In the genomic region with DNA sequence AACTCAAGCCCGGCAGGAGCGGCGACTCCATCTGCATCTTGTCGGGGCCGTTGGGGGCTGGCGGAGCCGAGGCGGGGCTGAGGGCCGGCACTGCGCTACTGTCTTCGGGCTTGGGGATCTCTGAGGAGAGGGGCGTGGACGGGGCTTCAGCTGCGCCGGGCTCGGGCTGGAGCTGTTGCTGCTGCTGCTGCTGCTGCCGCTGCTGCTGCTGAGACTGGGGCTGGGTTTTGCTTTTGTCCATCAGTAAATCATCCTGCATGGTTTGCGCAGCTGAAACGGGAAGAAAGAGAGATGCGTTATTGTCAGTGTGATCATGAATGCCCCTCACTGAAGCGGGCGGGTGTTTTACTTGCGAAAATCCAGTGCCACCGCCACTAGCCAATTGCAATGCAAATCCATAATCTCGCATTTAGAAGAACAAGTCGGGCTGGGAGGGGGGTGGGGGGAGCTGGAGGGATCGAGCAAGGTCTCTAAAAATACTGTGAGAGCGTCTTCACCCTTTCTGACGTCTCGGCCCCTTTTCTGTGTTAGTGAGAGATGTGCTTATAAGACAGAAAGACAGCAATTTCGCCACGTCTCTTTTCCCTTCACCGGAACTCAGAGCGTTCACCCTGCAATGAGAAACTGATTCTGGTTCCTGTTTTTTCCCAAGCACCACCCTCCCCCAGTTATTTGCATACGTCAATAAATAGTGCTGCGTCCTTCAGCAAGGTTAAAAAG, we compare ENCODE assay signal across 8 mouse cellular contexts. TPM values are rescaled to one million over a fixed set of nuclear protein-coding genes. Genes with fewer than 3 reads are reported as not detected.
A peak's percentile ranks its signal among the peaks of the same experiment; 100 is the strongest.
DNase-seq lines count a peak whose midpoint lies in the region; ATAC-seq and TF ChIP-seq lines count a peak whose summit lies in the region.

No protein-coding gene starts in this region.

- 0 out of 4 replicates have a peak, but pooled peaks cover 0 to 3% of the 10 kb centered on the region in 2 experiments for H3K4me1 ChIP-seq in ES-E14 (ENCODE audit: control insufficient read depth in 2 of 2, insufficient read depth in 2 of 2, low read length in 2 of 2, poor library complexity in 1 of 2)
- H3K4me1 ChIP-seq in hindbrain, embryonic 11.5 days (replicated peaks; ENCODE audit: control insufficient read depth, insufficient read depth, low read length) = no peaks in the 10 kb centered on the region

- peak overlapping the region; percentile 66 for H3K9ac ChIP-seq in ES-E14 (ENCODE audit: insufficient read depth, low read depth, low read length, poor library complexity, severe bottlenecking)
- H3K9ac ChIP-seq in hindbrain, embryonic 11.5 days (ENCODE audit: low read depth, low read length) = peak overlapping the region; percentile 62

- no peak overlapping the region for H3K27ac ChIP-seq in ES-E14 (ENCODE audit: insufficient read depth, low read depth, low read length, poor library complexity, severe bottlenecking)
- peak overlapping the region; percentile 66 for H3K27ac ChIP-seq in hindbrain, embryonic 11.5 days (ENCODE audit: low read depth, low read length)

- H3K4me3 ChIP-seq in ES-E14 (ENCODE audit: insufficient read depth in 1 of 2, low read depth in 1 of 2, low read length in 2 of 2, poor library complexity in 1 of 2, severe bottlenecking in 1 of 2) = peak overlapping the region; percentile 65 to 71
- H3K4me3 ChIP-seq in hindbrain, embryonic 11.5 days (ENCODE audit: low read depth, low read length) = peak overlapping the region; percentile 67

- H3K27me3 ChIP-seq in hindbrain, embryonic 11.5 days (ENCODE audit: control insufficient read depth, insufficient read depth, low read length) = no peaks in the 10 kb centered on the region

- WGBS in hindbrain, embryonic 11.5 days = 0% methylated on average over 32 of the region's 36 CpGs

- peak; percentile 21 for DNase-seq in ES-E14 (ENCODE audit: low read depth, low spot score)
- DNase-seq in cerebellum, adult 18-20 months = peak; percentile 65 to 70
- peak; percentile 79 for DNase-seq in hindbrain, embryonic 11.5 days (ENCODE audit: low spot score)
- DNase-seq in layer of hippocampus, postnatal 25 days (ENCODE audit: extremely low spot score in 1 of 2, low spot score in 1 of 2) = peak; percentile 42 to 58
- DNase-seq in lung, postnatal 10 days = peak; percentile 65
- peak; percentile 71 for DNase-seq in retina, adult 2 months (ENCODE audit: low read depth, low spot score)
- DNase-seq in urinary bladder, postnatal 10 days (ENCODE audit: low spot score) = peak; percentile 10

- in situ Hi-C loops in ES-E14 (cut with MboI; ENCODE audit: low sequenced_read_pairs in 2 of 2, unreplicated experiment in 2 of 2) = no loop called here

- no peaks in the 10 kb centered on the region for H3K9me3 ChIP-seq in ES-E14 (ENCODE audit: control insufficient read depth, insufficient read depth, low read depth, low read length)
- H3K9me3 ChIP-seq in hindbrain, embryonic 11.5 days (ENCODE audit: control insufficient read depth, low read length) = no peaks in the 10 kb centered on the region

- peak; percentile 29 for ATAC-seq in frontal cortex, adult (ENCODE audit: low TSS enrichment)
- peak; percentile 84 for ATAC-seq in hindbrain, embryonic 11.5 days (ENCODE audit: low FRiP score)

- no peaks in the 10 kb centered on the region for H3K36me3 ChIP-seq in ES-E14 (ENCODE audit: control insufficient read depth, insufficient read depth, low read length, poor library complexity, severe bottlenecking)
- H3K36me3 ChIP-seq in hindbrain, embryonic 11.5 days (ENCODE audit: control insufficient read depth, insufficient read depth, low read length) = no peaks in the 10 kb centered on the region

- H3K4me2 ChIP-seq in hindbrain, embryonic 11.5 days (replicated peaks; ENCODE audit: low read depth, low read length) = peak overlapping the region; percentile 99

TF ChIP-seq in ES-E14, 5 proteins besides CTCF, POLR2A, EP300 and RAD21:
- TF ChIP-seq ZC3H11A (IDR thresholded peaks at IDR 0.05; ENCODE audit: borderline replicate concordance, low read depth, low read length) (no peak), CHD2 (IDR thresholded peaks at IDR 0.05; ENCODE audit: low read depth, low read length) (no peak), ZNF384 (IDR thresholded peaks at IDR 0.05; ENCODE audit: low read depth, low read length) (no peak), MAFK (IDR thresholded peaks at IDR 0.05; ENCODE audit: insufficient read depth, low read depth, low read length) (no peak)

RNA-seq across cellular contexts. Expression of a gene that starts 32.5 kb away (rescaled TPM):
- 94.7 and 104 TPM in 2 replicates for total RNA-seq in ES-E14 (2012; rRNA removed)
- 152 and 157 TPM in 2 replicates for polyA plus RNA-seq in hindbrain, embryonic 11.5 days (2014; fragmentation: Nextera tagmentation; extraction: Ambion mirVana)
- total RNA-seq in layer of hippocampus, postnatal 25 days (2021) = 10 to 100 TPM; 84.7 to 88.2 TPM

RNA-seq across cellular contexts. Expression of a gene that starts 33.5 kb away (rescaled TPM):
- 1.8 and 1.9 TPM in 2 replicates for total RNA-seq in ES-E14 (2012; rRNA removed)
- polyA plus RNA-seq in hindbrain, embryonic 11.5 days (2014; fragmentation: Nextera tagmentation; extraction: Ambion mirVana) = 2.4 and 4.9 TPM in 2 replicates
- 10 to 100 TPM; 62.1 to 74.6 TPM for total RNA-seq in layer of hippocampus, postnatal 25 days (2021)

Comparison
In these comparisons a context has a peak if more than half of its experiments do, and no peak if none do; other contexts are left out.
1. DNase-seq: peak in every context shown above with its lines; median percentile 79 in hindbrain, embryonic 11.5 days; 71 in retina, adult 2 months; 68 in cerebellum, adult 18-20 months; 65 in lung, postnatal 10 days; 50 in layer of hippocampus, postnatal 25 days; 21 in ES-E14; 10 in urinary bladder, postnatal 10 days.
2. RNA of a gene that starts 33.5 kb away (total RNA-seq): 62.1 to 74.6 TPM in layer of hippocampus, postnatal 25 days; 1.8 to 1.9 TPM in ES-E14; every median in the first group is over 10 times any median in the second.